In the genomic region with DNA sequence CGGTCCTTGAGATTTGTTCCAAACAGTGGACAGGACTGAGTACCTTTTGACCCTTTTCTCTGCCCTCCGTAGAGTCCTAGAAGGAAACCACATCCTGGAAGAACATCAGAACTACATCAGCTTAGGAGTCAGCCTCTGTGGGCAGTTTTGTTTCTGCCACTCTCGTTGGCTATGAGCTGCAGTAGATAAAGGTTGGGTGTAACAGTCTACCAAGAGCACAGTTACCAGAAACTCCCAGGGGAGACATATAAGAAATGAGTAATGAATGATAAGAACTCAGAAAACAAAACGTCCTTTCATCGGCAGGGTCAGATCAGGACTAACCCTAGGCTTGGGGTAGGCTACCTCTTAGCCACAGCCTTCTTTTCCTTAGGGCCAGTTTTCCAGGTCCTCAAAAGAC, we compare ENCODE assay signal across 27 mouse cellular contexts.
DNase-seq lines count a peak whose midpoint lies in the region; ATAC-seq and TF ChIP-seq lines count a peak whose summit lies in the region.
"Had no signal": no experiment of that assay in that cellular context is flagged by ENCODE, and none has a peak within 500 bp of the region (broad histone marks: within the 10 kb centered on the region; RNA-seq: fewer than 3 reads in every experiment).

No protein-coding gene starts in this region.

- H3K4me1 ChIP-seq in midbrain, embryonic 15.5 days = no peaks in the 10 kb centered on the region
- H3K4me1 ChIP-seq: forebrain, embryonic 12.5 days; liver, embryonic 15.5 days; midbrain, embryonic 12.5 days; neural tube, embryonic 12.5 days; stomach, embryonic 15.5 days had no signal

- no peaks in the 10 kb centered on the region for H3K9me3 ChIP-seq in midbrain, embryonic 15.5 days
- H3K9me3 ChIP-seq: embryonic facial prominence, embryonic 12.5 days; forebrain, embryonic 12.5 days; G1E; limb, embryonic 13.5 days; liver, embryonic 15.5 days; midbrain, embryonic 12.5 days; neural tube, embryonic 12.5 days; stomach, embryonic 15.5 days had no signal

- no peak overlapping the region for H3K4me3 ChIP-seq in gastrocnemius, adult 2 months
- H3K4me3 ChIP-seq in midbrain, embryonic 15.5 days = no peak overlapping the region
- H3K4me3 ChIP-seq: embryonic facial prominence, embryonic 12.5 days; erythroblast, embryonic 14.5 days; forebrain, embryonic 12.5 days; limb, embryonic 13.5 days; liver, embryonic 15.5 days; midbrain, embryonic 12.5 days; neural tube, embryonic 12.5 days; stomach, embryonic 15.5 days had no signal

- H3K9ac ChIP-seq in midbrain, embryonic 15.5 days = no peak overlapping the region
- H3K9ac ChIP-seq: embryonic facial prominence, embryonic 12.5 days; forebrain, embryonic 12.5 days; limb, embryonic 13.5 days; liver, embryonic 15.5 days; midbrain, embryonic 12.5 days; neural tube, embryonic 12.5 days; stomach, embryonic 15.5 days had no signal

- intact Hi-C loops in gastrocnemius, adult 2 months (cut with DNase I) = no loop called here
- intact Hi-C loops in gastrocnemius, postnatal 14 days (cut with DNase I; ENCODE audit: low total_unique reads) = no loop called here

- ATAC-seq in megakaryocyte-erythroid progenitor cell, adult 5-6 weeks (replicated peaks; ENCODE audit: low FRiP score, low TSS enrichment, poor library complexity, severe bottlenecking) = peak; percentile 70
- ATAC-seq in midbrain, embryonic 15.5 days (replicated peaks) = no peak
- ATAC-seq: intestine, postnatal 0 days had no signal

- H3K27ac ChIP-seq in gastrocnemius, adult 2 months = peak overlapping the region; percentile 66
- H3K27ac ChIP-seq in midbrain, embryonic 15.5 days = no peak overlapping the region
- H3K27ac ChIP-seq: embryonic facial prominence, embryonic 12.5 days; forebrain, embryonic 12.5 days; limb, embryonic 13.5 days; liver, embryonic 15.5 days; midbrain, embryonic 12.5 days; neural tube, embryonic 12.5 days; stomach, embryonic 15.5 days had no signal

- no peak overlapping the region for H3K4me2 ChIP-seq in midbrain, embryonic 15.5 days
- H3K4me2 ChIP-seq: embryonic facial prominence, embryonic 12.5 days; forebrain, embryonic 12.5 days; heart, embryonic 11.5 days; limb, embryonic 13.5 days; liver, embryonic 15.5 days; midbrain, embryonic 12.5 days; neural tube, embryonic 12.5 days; stomach, embryonic 15.5 days had no signal

- H3K36me3 ChIP-seq in midbrain, embryonic 15.5 days (replicated peaks) = no peaks in the 10 kb centered on the region
- H3K36me3 ChIP-seq: embryonic facial prominence, embryonic 12.5 days; forebrain, embryonic 12.5 days; G1E; limb, embryonic 13.5 days; liver, embryonic 15.5 days; midbrain, embryonic 12.5 days; neural tube, embryonic 12.5 days; stomach, embryonic 15.5 days had no signal

- no peak for TF ChIP-seq CTCF in gastrocnemius, adult 2 months (IDR thresholded peaks at IDR 0.05)

- no peak for DNase-seq in gastrocnemius, adult 2 months
- no peak for DNase-seq in gastrocnemius, postnatal 14 days
- DNase-seq in 3134 (ENCODE audit: extremely low read depth, insufficient read length, low spot score) (peak; percentile 43), NIH3T3 (ENCODE audit: low read depth) (peak; percentile 67)
- no peak for DNase-seq in yolk sac, embryonic 10.5 days (ENCODE audit: low spot score)
- DNase-seq in cerebellum, adult 8-10 months = no peak
- DNase-seq: adrenal gland, postnatal 25 days; cerebellum, adult 11-12 months; cerebellum, postnatal 25 days; heart, postnatal 10 days; kidney, postnatal 4 days; thymus, adult 18-20 months; thymus, postnatal 36 days had no signal

- WGBS in midbrain, embryonic 15.5 days = 89% methylated on average over 5 of the region's 5 CpGs

- no peaks in the 10 kb centered on the region for H3K27me3 ChIP-seq in midbrain, embryonic 15.5 days (replicated peaks)
- H3K27me3 ChIP-seq: CH12.LX; embryonic facial prominence, embryonic 12.5 days; forebrain, embryonic 12.5 days; limb, embryonic 13.5 days; liver, embryonic 15.5 days; midbrain, embryonic 12.5 days; neural tube, embryonic 12.5 days; stomach, embryonic 15.5 days had no signal

Comparison
In these comparisons a context has a peak if more than half of its experiments do, and no peak if none do; other contexts are left out.
1. DNase-seq: peak in 3134 (single experiment) and NIH3T3 (single experiment); none in gastrocnemius, adult 2 months (single experiment), gastrocnemius, postnatal 14 days (single experiment), yolk sac, embryonic 10.5 days (single experiment) and cerebellum, adult 8-10 months (single experiment).